In genomic region chr9:22138480-22138879, GRCm38 (mm10) we compare ENCODE assay signal across 8 mouse cellular contexts. TPM values are rescaled to one million over a fixed set of nuclear protein-coding genes. Genes with fewer than 3 reads are reported as not detected.
A peak's percentile ranks its signal among the peaks of the same experiment; 100 is the strongest.
DNase-seq lines count a peak whose midpoint lies in the region; ATAC-seq and TF ChIP-seq lines count a peak whose summit lies in the region.

No protein-coding gene starts in this region.

- no peaks in the 10 kb centered on the region for H3K27me3 ChIP-seq in forebrain, postnatal 0 days (ENCODE audit: insufficient read depth, low read length)
- H3K27me3 ChIP-seq in forebrain, embryonic 15.5 days: no peaks in the 10 kb centered on the region
- H3K27me3 ChIP-seq in midbrain, embryonic 10.5 days (ENCODE audit: low read depth, poor library complexity, severe bottlenecking): peaks cover 28% of the 10 kb centered on the region
- H3K27me3 ChIP-seq in midbrain, embryonic 13.5 days: peaks cover 5% of the 10 kb centered on the region; the same call in 1 of the 2 replicates
- no peaks in the 10 kb centered on the region for H3K27me3 ChIP-seq in forebrain, embryonic 11.5 days (ENCODE audit: control insufficient read depth, insufficient read depth, low read length)

- peak; percentile 87 for TF ChIP-seq CTCF in forebrain, postnatal 0 days (IDR thresholded peaks at IDR 0.05; ENCODE audit: low read depth)

- no peaks in the 10 kb centered on the region for H3K4me1 ChIP-seq in forebrain, postnatal 0 days (ENCODE audit: insufficient read depth)
- H3K4me1 ChIP-seq in forebrain, embryonic 15.5 days: no peaks in the 10 kb centered on the region
- H3K4me1 ChIP-seq in midbrain, embryonic 10.5 days: peaks cover 14% of the 10 kb centered on the region
- H3K4me1 ChIP-seq in midbrain, embryonic 13.5 days (replicated peaks): peaks cover 10% of the 10 kb centered on the region
- H3K4me1 ChIP-seq in forebrain, embryonic 11.5 days (replicated peaks; ENCODE audit: control insufficient read depth, insufficient read depth, low read length): peaks cover 6% of the 10 kb centered on the region; the same call in 1 of the 2 replicates

- H3K9me3 ChIP-seq in forebrain, postnatal 0 days (ENCODE audit: low read length): no peaks in the 10 kb centered on the region
- H3K9me3 ChIP-seq in forebrain, embryonic 15.5 days: no peaks in the 10 kb centered on the region
- no peaks in the 10 kb centered on the region for H3K9me3 ChIP-seq in midbrain, embryonic 10.5 days (replicated peaks)
- no peaks in the 10 kb centered on the region for H3K9me3 ChIP-seq in midbrain, embryonic 13.5 days
- H3K9me3 ChIP-seq in forebrain, embryonic 11.5 days (ENCODE audit: control insufficient read depth, low read length): no peaks in the 10 kb centered on the region

- no peak for ATAC-seq in forebrain, postnatal 0 days
- ATAC-seq in forebrain, embryonic 15.5 days (replicated peaks): no peak
- ATAC-seq in midbrain, embryonic 13.5 days: no peak
- ATAC-seq in forebrain, embryonic 11.5 days (replicated peaks; ENCODE audit: low FRiP score): no peak

- no peak overlapping the region for H3K27ac ChIP-seq in forebrain, postnatal 0 days (ENCODE audit: low read depth, low read length)
- no peak overlapping the region for H3K27ac ChIP-seq in forebrain, embryonic 15.5 days (replicated peaks)
- no peak overlapping the region for H3K27ac ChIP-seq in midbrain, embryonic 10.5 days (replicated peaks)
- H3K27ac ChIP-seq in midbrain, embryonic 13.5 days: no peak overlapping the region
- H3K27ac ChIP-seq in forebrain, embryonic 11.5 days (ENCODE audit: low read depth, low read length): no peak overlapping the region

- H3K9ac ChIP-seq in forebrain, postnatal 0 days: no peak overlapping the region
- no peak overlapping the region for H3K9ac ChIP-seq in forebrain, embryonic 15.5 days (replicated peaks)
- no peak overlapping the region for H3K9ac ChIP-seq in midbrain, embryonic 13.5 days (replicated peaks)
- no peak overlapping the region for H3K9ac ChIP-seq in forebrain, embryonic 11.5 days (ENCODE audit: low read length)

- no peaks in the 10 kb centered on the region for H3K36me3 ChIP-seq in forebrain, postnatal 0 days (ENCODE audit: insufficient read depth)
- H3K36me3 ChIP-seq in forebrain, embryonic 15.5 days: no peaks in the 10 kb centered on the region
- H3K36me3 ChIP-seq in midbrain, embryonic 10.5 days: no peaks in the 10 kb centered on the region
- no peaks in the 10 kb centered on the region for H3K36me3 ChIP-seq in midbrain, embryonic 13.5 days
- no peaks in the 10 kb centered on the region for H3K36me3 ChIP-seq in forebrain, embryonic 11.5 days (ENCODE audit: control insufficient read depth, insufficient read depth, low read length)

- 18% methylated on average over 2 of the region's 2 CpGs for whole genome bisulfite sequencing in forebrain, postnatal 0 days
- 22% methylated on average over 2 of the region's 2 CpGs for WGBS in forebrain, embryonic 15.5 days
- 36% methylated on average over 2 of the region's 2 CpGs for WGBS in midbrain, embryonic 10.5 days
- WGBS in midbrain, embryonic 13.5 days: 37% methylated on average over 2 of the region's 2 CpGs
- WGBS in forebrain, embryonic 11.5 days: 24% methylated on average over 2 of the region's 2 CpGs

- no peak overlapping the region for H3K4me3 ChIP-seq in forebrain, postnatal 0 days (ENCODE audit: low read depth, low read length)
- no peak overlapping the region for H3K4me3 ChIP-seq in forebrain, embryonic 15.5 days
- no peak overlapping the region for H3K4me3 ChIP-seq in midbrain, embryonic 10.5 days
- no peak overlapping the region for H3K4me3 ChIP-seq in midbrain, embryonic 13.5 days (replicated peaks)
- no peak overlapping the region for H3K4me3 ChIP-seq in forebrain, embryonic 11.5 days (ENCODE audit: low read depth, low read length)

- DNase-seq in forebrain, postnatal 0 days: peak; percentile 49
- DNase-seq in midbrain, embryonic 10.5 days (ENCODE audit: low spot score): peak; percentile 38
- DNase-seq in cerebellum, adult 9-10 months: peak; percentile 55
- DNase-seq in lung, postnatal 36 days: peak; percentile 65
- DNase-seq in right cerebral cortex, postnatal 36 days (ENCODE audit: low spot score in 2 of 2): no peak
- DNase-seq in forebrain, embryonic 11.5 days (ENCODE audit: low spot score): no peak

- no peak overlapping the region for H3K4me2 ChIP-seq in forebrain, postnatal 0 days (ENCODE audit: low read depth)
- no peak overlapping the region for H3K4me2 ChIP-seq in forebrain, embryonic 15.5 days (replicated peaks)
- no peak overlapping the region for H3K4me2 ChIP-seq in midbrain, embryonic 13.5 days (replicated peaks)
- H3K4me2 ChIP-seq in forebrain, embryonic 11.5 days (ENCODE audit: low read depth, low read length, severe bottlenecking): no peak overlapping the region

RNA-seq across cellular contexts. Expression of gene Acp5, which starts 3.0 kb away (rescaled TPM):
- 3.9 TPM in 1 of 2 replicates, not detected in the other for total RNA-seq in forebrain, postnatal 0 days (2014; rRNA removed)
- 0.41 and 0.88 TPM in 2 replicates for polyA plus RNA-seq in forebrain, postnatal 0 days (2015; fragmentation: Nextera tagmentation; extraction: Ambion mirVana)
- polyA plus RNA-seq in forebrain, embryonic 15.5 days (2015; fragmentation: Nextera tagmentation; extraction: Ambion mirVana): 0.17 and 0.84 TPM in 2 replicates
- polyA plus RNA-seq in midbrain, embryonic 10.5 days (2016; fragmentation: Nextera tagmentation; extraction: Ambion mirVana): 20.2 and 20.9 TPM in 2 replicates
- polyA plus RNA-seq in midbrain, embryonic 13.5 days (2015; fragmentation: Nextera tagmentation; extraction: Ambion mirVana): 0.42 and 0.64 TPM in 2 replicates
- polyA plus RNA-seq in forebrain, embryonic 11.5 days (2014; fragmentation: Nextera tagmentation; extraction: Ambion mirVana): 17.8 and 20.7 TPM in 2 replicates

RNA-seq across cellular contexts. Expression of gene Pigyl, which starts 18.2 kb away (rescaled TPM):
- total RNA-seq in forebrain, postnatal 0 days (2014; rRNA removed): 27.8 and 35.2 TPM in 2 replicates
- polyA plus RNA-seq in forebrain, postnatal 0 days (2015; fragmentation: Nextera tagmentation; extraction: Ambion mirVana): 112 and 143 TPM in 2 replicates
- 85.9 and 89.6 TPM in 2 replicates for polyA plus RNA-seq in forebrain, embryonic 15.5 days (2015; fragmentation: Nextera tagmentation; extraction: Ambion mirVana)
- 57.8 and 60.3 TPM in 2 replicates for polyA plus RNA-seq in midbrain, embryonic 10.5 days (2016; fragmentation: Nextera tagmentation; extraction: Ambion mirVana)
- polyA plus RNA-seq in midbrain, embryonic 13.5 days (2015; fragmentation: Nextera tagmentation; extraction: Ambion mirVana): 79.4 and 88.3 TPM in 2 replicates
- polyA plus RNA-seq in forebrain, embryonic 11.5 days (2014; fragmentation: Nextera tagmentation; extraction: Ambion mirVana): 59.9 and 62.5 TPM in 2 replicates

RNA-seq across cellular contexts. Expression of gene Elof1, which starts 21.5 kb away (rescaled TPM):
- 122 and 137 TPM in 2 replicates for total RNA-seq in forebrain, postnatal 0 days (2014; rRNA removed)
- 165 and 170 TPM in 2 replicates for polyA plus RNA-seq in forebrain, postnatal 0 days (2015; fragmentation: Nextera tagmentation; extraction: Ambion mirVana)
- 179 and 181 TPM in 2 replicates for polyA plus RNA-seq in forebrain, embryonic 15.5 days (2015; fragmentation: Nextera tagmentation; extraction: Ambion mirVana)
- 251 and 265 TPM in 2 replicates for polyA plus RNA-seq in midbrain, embryonic 10.5 days (2016; fragmentation: Nextera tagmentation; extraction: Ambion mirVana)
- 185 and 190 TPM in 2 replicates for polyA plus RNA-seq in midbrain, embryonic 13.5 days (2015; fragmentation: Nextera tagmentation; extraction: Ambion mirVana)
- 205 and 233 TPM in 2 replicates for polyA plus RNA-seq in forebrain, embryonic 11.5 days (2014; fragmentation: Nextera tagmentation; extraction: Ambion mirVana)

RNA-seq across cellular contexts. Expression of gene Cnn1, which starts 39.5 kb away (rescaled TPM):
- total RNA-seq in forebrain, postnatal 0 days (2014; rRNA removed): 0.24 TPM in 1 of 2 replicates, not detected in the other
- polyA plus RNA-seq in forebrain, postnatal 0 days (2015; fragmentation: Nextera tagmentation; extraction: Ambion mirVana): 0.24 and 0.86 TPM in 2 replicates
- polyA plus RNA-seq in forebrain, embryonic 15.5 days (2015; fragmentation: Nextera tagmentation; extraction: Ambion mirVana): 0.53 and 1.1 TPM in 2 replicates
- polyA plus RNA-seq in midbrain, embryonic 10.5 days (2016; fragmentation: Nextera tagmentation; extraction: Ambion mirVana): 1.0 and 3.0 TPM in 2 replicates
- polyA plus RNA-seq in midbrain, embryonic 13.5 days (2015; fragmentation: Nextera tagmentation; extraction: Ambion mirVana): 1.7 and 2.0 TPM in 2 replicates
- polyA plus RNA-seq in forebrain, embryonic 11.5 days (2014; fragmentation: Nextera tagmentation; extraction: Ambion mirVana): 1.00 and 1.2 TPM in 2 replicates

RNA-seq across cellular contexts. Expression of gene Zfp872, which starts 49.4 kb away (rescaled TPM):
- 0.14 and 0.15 TPM in 2 replicates for total RNA-seq in forebrain, postnatal 0 days (2014; rRNA removed)
- 0.16 and 0.26 TPM in 2 replicates for polyA plus RNA-seq in forebrain, postnatal 0 days (2015; fragmentation: Nextera tagmentation; extraction: Ambion mirVana)
- polyA plus RNA-seq in forebrain, embryonic 15.5 days (2015; fragmentation: Nextera tagmentation; extraction: Ambion mirVana): 0.18 and 0.19 TPM in 2 replicates
- polyA plus RNA-seq in midbrain, embryonic 10.5 days (2016; fragmentation: Nextera tagmentation; extraction: Ambion mirVana): 0.25 TPM in 2 replicates
- polyA plus RNA-seq in midbrain, embryonic 13.5 days (2015; fragmentation: Nextera tagmentation; extraction: Ambion mirVana): 0.22 and 0.24 TPM in 2 replicates
- 0.17 and 0.90 TPM in 2 replicates for polyA plus RNA-seq in forebrain, embryonic 11.5 days (2014; fragmentation: Nextera tagmentation; extraction: Ambion mirVana)

Comparison
In these comparisons a context has a peak if more than half of its experiments do, and no peak if none do; other contexts are left out.
1. DNase-seq: peak in forebrain, postnatal 0 days (single experiment), midbrain, embryonic 10.5 days (single experiment), cerebellum, adult 9-10 months (single experiment) and lung, postnatal 36 days (single experiment); none in right cerebral cortex, postnatal 36 days (0 of 2) and forebrain, embryonic 11.5 days (single experiment).
2. RNA of gene Acp5, which starts 3.0 kb away (polyA plus RNA-seq): 20.2 to 20.9 TPM in midbrain, embryonic 10.5 days and 17.8 to 20.7 TPM in forebrain, embryonic 11.5 days; 0.42 to 0.64 TPM in midbrain, embryonic 13.5 days, 0.41 to 0.88 TPM in forebrain, postnatal 0 days and 0.17 to 0.84 TPM in forebrain, embryonic 15.5 days; every median in the first group is over 10 times any median in the second.